Mouse (Mus musculus): Measurements from ENCODE around the gene Pla2g1b. TPM values are rescaled to one million over a fixed set of nuclear protein-coding genes. Genes with fewer than 3 reads are reported as not detected.

The Pla2g1b gene
- total RNA-seq, 4 experiments from 2014 or later, result not detected

GRCm38 (mm10) chr5:115444130-115444529 is 21.9 kb upstream of the Pla2g1b start:
- DNase-seq (ENCODE audit: low spot score), result no peak

DNA sequence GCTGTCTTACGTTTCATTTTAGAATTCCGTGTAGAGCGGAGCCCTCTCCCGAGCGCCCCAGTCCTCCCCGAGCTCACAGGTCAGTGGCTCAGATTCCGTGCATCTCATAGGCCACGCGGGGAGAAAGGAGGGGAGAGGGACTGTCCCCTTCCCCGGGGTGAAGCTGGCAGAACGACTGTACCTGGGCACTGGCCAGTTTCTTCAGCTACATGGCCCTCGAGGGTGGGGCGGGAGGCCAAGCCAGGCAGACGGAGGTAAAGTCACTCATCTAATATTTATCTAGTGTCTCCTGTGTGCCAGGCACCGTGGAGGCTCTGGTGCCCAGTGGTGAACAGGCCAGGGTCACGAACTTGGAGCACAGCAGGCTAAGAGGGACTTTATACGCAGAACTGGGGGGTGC is 19.0 kb upstream of the Pla2g1b start:
- no peak for DNase-seq (ENCODE audit: low spot score)

DNA sequence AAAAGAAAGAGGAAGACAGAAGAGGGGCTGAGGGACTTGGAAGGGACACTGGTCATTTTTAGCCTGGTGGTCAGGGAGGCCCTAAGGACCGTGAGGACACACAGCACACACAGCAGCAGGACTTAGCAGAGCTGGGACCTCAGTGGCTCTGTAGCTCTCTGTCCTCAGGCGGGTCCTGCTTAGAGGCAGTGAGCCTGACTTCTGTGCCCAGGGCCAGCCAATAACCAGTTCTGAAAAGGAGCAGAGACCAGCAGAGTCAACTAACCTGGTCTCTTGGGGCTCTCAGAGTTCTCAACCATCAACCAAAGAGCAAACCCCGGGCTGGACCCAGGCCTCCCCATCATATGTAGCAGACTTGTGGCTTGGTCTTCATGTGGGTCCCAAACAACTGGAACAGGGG is 16.8 kb upstream of the Pla2g1b start:
- no peak for DNase-seq (ENCODE audit: low spot score)

DNA sequence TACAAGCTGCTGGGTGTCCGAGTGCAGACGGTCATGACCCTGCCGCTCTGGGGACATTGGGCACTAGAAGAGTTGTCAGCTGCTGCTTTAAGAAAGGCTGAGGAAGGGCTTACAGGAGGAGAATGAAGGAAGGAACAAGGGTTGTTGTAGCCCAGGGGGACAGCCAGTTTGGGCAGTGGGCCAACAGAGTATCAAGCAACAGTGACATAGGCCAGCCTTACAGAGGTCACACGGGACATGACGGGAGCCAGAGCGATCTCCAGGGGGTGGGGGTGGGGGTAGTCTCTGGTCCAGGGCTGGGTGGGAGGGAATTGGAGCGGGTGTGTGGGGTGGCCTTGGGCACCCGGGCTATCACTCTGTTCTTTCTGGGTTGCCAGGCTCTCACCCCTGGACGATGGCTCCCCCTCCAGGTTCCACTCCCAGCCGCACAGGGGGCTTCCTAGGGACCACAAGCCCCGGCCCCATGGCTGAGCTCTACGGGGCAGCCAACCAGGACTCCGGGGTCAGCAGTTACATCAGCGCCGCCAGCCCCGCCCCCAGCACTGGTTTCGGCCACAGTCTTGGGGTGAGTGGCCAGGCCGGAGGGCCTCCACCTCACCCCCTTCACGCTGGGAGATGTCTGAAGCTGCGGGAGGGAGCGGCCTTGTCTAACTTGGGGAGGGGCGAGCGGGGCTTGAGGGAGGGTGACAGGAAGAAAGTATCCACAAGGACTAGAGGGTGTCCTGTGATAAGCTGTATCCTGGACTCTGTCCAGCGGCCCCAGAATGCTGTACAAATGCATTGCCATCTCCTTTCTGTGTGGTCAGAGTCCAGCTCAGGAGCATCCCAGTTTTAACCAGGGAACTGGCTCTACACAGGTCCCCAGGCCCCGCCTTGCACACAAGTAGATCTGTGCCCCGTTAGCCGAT is 15.4 kb upstream of the Pla2g1b start:
- no peak for DNase-seq (ENCODE audit: low spot score)

- no peak for DNase-seq (ENCODE audit: low spot score)
These were observed 11.5 kb upstream of the Pla2g1b start for GRCm38 (mm10) chr5:115454422-115455090.

- DNase-seq (ENCODE audit: low spot score), result no peak
These were observed 10.2 kb upstream of the Pla2g1b start for GRCm38 (mm10) chr5:115455838-115456237.

DNA sequence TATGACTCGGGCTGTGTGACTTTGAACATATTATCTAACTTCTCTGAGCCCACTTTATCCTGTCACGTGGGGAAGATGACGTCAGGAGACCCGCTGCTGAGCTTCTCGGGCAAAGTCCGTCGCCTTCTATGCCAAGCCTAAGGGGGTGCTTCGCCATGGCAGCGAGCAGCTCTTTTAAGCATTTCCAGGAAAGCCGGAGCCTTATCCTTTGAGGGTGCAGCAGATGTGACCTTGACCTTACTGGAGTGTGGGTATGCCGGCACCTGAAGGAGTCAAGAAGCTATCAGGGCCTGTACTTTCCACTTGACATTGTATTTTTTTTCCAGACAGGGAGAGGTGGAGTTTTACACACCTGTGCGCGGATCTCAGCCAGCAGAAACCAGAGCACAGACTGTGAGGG is 7.1 kb upstream of the Pla2g1b start:
- no peak for DNase-seq (ENCODE audit: low spot score)

GRCm38 (mm10) chr5:115464408-115465115 is 1.5 kb upstream of the Pla2g1b start:
- no peak for DNase-seq (ENCODE audit: low spot score)

- no peak for DNase-seq (ENCODE audit: low spot score)
These were observed 3.7 kb downstream of the Pla2g1b start for GRCm38 (mm10) chr5:115469791-115470190.

DNA sequence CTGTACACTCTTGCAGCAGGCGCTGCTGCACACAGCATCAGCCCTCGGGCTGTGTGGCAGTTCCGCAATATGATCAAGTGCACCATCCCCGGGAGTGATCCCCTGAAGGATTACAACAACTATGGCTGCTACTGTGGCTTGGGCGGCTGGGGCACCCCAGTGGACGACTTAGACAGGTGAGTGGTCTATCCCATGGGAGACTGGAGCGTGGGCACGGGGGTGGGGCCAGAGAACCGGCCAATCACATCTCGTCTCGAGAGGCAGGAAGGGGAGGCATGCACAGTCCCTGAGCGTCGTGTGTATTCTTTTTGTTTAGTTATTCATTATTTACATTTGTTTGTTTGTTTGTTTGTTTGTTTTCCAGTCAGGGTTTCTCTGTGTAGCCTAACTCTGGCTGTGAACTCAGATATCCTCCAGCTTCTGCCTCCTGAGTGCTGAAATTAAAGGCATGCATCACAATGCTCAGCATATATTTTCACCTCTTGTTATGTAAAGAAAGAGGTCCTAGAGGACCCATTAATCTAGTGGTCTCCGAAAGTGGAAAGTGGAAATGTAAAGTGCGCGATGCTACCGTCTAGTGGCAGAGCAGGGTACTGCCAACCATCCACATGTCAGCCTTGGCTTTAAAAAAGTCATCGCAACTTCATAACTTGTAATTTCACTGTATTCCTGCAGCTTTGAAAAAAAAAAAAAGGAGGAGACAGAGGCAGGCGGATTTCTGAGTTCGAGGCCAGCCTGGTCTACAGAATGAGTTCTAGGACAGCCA is 4.9 kb downstream of the Pla2g1b start:
- no peak for DNase-seq (ENCODE audit: low spot score)

DNA sequence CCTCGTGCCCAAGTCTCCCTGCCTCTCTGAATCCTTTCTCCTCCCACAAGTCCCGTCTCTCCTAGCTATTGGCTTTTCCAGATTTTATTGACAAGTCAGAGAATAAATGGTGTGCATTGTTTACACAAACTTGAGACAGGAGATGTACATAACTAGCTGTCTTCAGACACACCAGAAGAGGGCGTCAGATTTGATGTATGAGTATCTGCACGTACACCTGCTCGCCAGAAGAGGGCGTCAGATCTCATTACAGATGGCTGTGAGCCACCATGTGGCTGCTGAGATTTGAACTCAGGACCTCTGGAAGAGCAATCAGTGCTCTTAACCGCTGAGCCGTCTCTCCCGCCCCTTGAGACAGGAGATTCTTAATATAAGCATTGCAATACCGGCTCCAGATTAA is 7.1 kb downstream of the Pla2g1b start:
- no peak for DNase-seq (ENCODE audit: low spot score)

DNA sequence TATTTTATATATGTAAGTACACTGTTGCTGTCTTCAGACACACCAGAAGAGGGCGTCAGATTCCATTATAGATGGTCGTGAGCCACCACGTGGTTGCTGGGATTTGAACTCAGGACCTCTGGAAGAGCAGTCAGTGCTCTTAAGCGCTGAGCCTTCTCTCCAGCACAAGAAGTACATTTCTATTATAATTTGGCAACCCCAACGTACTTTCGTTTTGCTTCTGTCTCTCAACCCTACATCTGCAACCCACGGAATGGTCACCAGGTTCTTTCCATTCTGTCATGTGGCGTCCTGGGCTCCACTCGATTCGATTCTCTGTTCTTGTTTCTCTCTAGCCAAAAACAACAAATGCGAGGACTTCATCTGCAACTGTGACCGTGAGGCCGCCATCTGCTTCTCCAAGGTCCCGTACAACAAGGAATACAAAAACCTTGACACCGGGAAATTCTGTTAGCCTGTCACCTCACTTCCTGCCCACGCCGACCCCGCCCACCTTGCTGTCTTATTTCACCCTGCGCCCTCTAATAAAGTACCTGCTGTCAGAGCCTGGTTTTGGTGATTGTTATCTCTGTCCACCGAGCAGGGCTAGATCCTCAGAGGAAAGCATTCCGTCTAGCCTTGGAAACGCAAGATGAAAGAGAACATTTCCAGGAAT is 8.2 kb downstream of the Pla2g1b start:
- DNase-seq (ENCODE audit: low spot score), result no peak

- no peak for DNase-seq (ENCODE audit: low spot score)
These were observed 9.5 kb downstream of the Pla2g1b start for GRCm38 (mm10) chr5:115475337-115476106.

DNA sequence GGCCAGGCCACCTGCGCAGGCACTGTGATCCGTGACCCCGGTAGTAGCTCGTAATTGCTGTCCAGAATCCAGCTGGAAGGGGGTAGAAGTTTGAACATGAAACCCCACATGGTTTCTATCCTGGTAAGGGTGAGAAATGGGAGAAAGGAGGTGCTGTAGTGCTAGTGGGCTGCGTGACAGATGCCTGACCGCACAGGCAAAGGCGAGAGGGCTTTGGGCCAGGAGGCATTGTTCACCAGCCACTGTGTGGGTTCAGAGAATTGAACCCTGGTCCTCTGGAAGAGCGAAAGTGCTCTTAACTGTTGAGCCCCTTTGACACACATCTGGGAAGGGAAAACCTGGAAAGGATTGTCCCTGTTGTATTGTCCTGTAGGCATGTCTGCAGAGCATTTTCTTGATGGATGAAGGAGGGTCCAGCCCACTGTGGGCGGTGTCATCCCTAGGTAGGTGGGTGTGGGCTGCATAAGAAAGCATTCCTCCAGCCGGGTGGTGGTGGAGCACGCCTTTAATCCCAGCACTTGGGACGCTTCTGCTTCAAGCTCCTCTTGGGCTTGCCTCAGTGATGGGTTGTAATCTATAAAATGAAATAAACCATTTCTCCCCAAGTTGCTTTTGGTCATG is 10.2 kb downstream of the Pla2g1b start:
- no peak for DNase-seq (ENCODE audit: low spot score)

- DNase-seq (ENCODE audit: low spot score), result no peak
These were observed 13.5 kb downstream of the Pla2g1b start for GRCm38 (mm10) chr5:115479561-115479960.

- DNase-seq (ENCODE audit: low spot score), result no peak
These were observed 14.0 kb downstream of the Pla2g1b start for GRCm38 (mm10) chr5:115480101-115480500.

- no peak for DNase-seq (ENCODE audit: low spot score)
These were observed 16.6 kb downstream of the Pla2g1b start for GRCm38 (mm10) chr5:115482390-115483265.

GRCm38 (mm10) chr5:115483385-115483784 is 17.3 kb downstream of the Pla2g1b start:
- no peak for DNase-seq (ENCODE audit: low spot score)

Data from heart, adult 8-10 months (tissue).